Mouse (Mus musculus) kidney, adult 2 months (tissue): Measurements from ENCODE around the gene Lmod3. TPM values are rescaled to one million over a fixed set of nuclear protein-coding genes. Genes with fewer than 3 reads are reported as not detected.
A peak's percentile ranks its signal among the peaks of the same experiment; 100 is the strongest.

Experiments
- DNase-seq: peaks from one replicate; pipeline ENCODE4 v3.0.0; 2021
- H3K27ac ChIP-seq: fragments of 200-500 bp; 2 replicates; pipeline ENCODE4 v1.5.1; 2012; ENCODE audit warnings: low read depth, low read length, control low read depth, inconsistent platforms; ENCODE audit not compliant: insufficient read depth
- H3K27me3 ChIP-seq: fragments of 200-500 bp; replicated peaks from 2 replicates; pipeline ENCODE4 v1.6.1; 2012; ENCODE audit warnings: mild to moderate bottlenecking, moderate library complexity, low read length, inconsistent platforms; ENCODE audit not compliant: control insufficient read depth, insufficient read depth
- H3K36me3 ChIP-seq: fragments of 200-500 bp; 2 replicates; pipeline ENCODE4 v1.6.1; 2012; ENCODE audit warnings: mild to moderate bottlenecking, moderate library complexity, low read length, inconsistent platforms; ENCODE audit not compliant: control insufficient read depth, insufficient read depth
- H3K4me1 ChIP-seq: fragments of 200-500 bp; 2 replicates; pipeline ENCODE4 v1.6.1; 2011; ENCODE audit warnings: low read length; ENCODE audit not compliant: control insufficient read depth, insufficient read depth
- H3K4me3 ChIP-seq: fragments of 200-500 bp; 2 replicates; pipeline ENCODE4 v1.5.1; 2011; ENCODE audit warnings: mild to moderate bottlenecking, low read depth, low read length, control low read depth; ENCODE audit not compliant: insufficient read depth
- CTCF ChIP-seq: fragments of 200-500 bp; conservative IDR thresholded peaks from 2 replicates; pipeline ENCODE4 v1.5.1; 2011; ENCODE audit warnings: low read depth, mild to moderate bottlenecking, control low read depth, low read length, moderate library complexity, mixed read lengths; ENCODE audit not compliant: insufficient read depth, insufficient read length
- POLR2A ChIP-seq: fragments of 200-500 bp; IDR thresholded peaks from one replicate; pipeline ENCODE4 v1.6.1; 2011; ENCODE audit warnings: low read depth, low read length, control low read depth
- WGBS: fragments of 180-500 bp; shearing (Covaris S2); methylation state at CpG from one replicate; pipeline ENCODE4 v1.1.7; 2018; 5-methylcytosine and 5-hydroxymethylcytosine counted together
- polyA plus RNA-seq: library from polyadenylated mRNA; depleted of rRNA; stranded (reverse); fragments of >200 nt; gene quantifications from 2 replicates; pipeline ENCODE4 v1.2.3, GENCODE M21; 2012

The Lmod3 gene
- polyA plus RNA-seq, 1 experiment: 1.2 TPM

DNA sequence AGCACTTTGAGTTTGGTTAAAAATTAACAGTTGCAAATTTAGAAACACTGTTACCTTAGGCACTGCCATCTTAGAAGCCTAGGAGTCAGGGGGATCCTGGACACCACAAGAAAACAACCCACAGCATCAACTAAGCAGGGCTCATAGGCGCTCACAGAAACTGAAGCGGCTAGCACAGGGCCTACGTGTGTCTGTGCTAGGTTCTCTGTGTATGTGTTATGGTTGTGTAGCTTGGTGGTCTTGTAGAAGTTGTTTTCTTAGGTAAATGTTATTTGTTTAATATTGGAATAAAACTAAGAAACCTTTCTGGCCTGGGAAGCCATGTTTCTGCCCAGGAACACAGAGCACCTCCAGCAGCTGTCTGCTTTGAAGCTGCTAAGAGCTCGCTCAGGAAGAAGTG is 42.8 kb downstream of the Lmod3 start:
- TF ChIP-seq POLR2A (no peak), CTCF (no peak)
- H3K27ac ChIP-seq: no peak overlapping the region; the same call in 1 of the 2 replicates
- DNase-seq: no peak
- H3K4me1 ChIP-seq: peaks cover 4% of the 10 kb centered on the region
- H3K36me3 ChIP-seq: no peaks in the 10 kb centered on the region
- no peaks in the 10 kb centered on the region for H3K27me3 ChIP-seq
- 82% methylated on average over 4 of the region's 4 CpGs for WGBS
- H3K4me3 ChIP-seq: no peak overlapping the region

DNA sequence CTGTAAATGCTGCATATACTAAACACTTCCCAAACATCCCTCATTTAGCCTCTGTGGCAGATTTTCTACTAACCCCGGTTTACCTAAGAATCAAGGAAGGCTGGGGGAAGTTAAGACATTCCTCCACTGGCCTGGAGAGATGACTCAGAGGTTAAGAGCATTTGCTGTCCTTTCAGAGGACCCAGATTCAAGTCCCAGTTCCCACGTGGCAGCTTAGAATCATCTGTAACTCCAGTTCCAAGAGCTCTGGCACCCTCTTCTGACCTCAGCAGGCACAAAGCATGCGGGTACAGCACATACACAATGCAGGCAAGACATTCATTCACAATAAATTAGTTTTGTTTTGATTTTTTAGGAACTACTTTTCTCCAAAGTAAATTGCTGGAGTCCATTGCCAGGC is 43.4 kb downstream of the Lmod3 start:
- Histone ChIP-seq H3K4me3 (no peak overlapping the region), H3K36me3 (no peaks in the 10 kb centered on the region), H3K4me1 (peaks cover 7% of the 10 kb centered on the region), H3K27ac (no peak overlapping the region), H3K27me3 (no peaks in the 10 kb centered on the region)
- DNase-seq: no peak
- TF ChIP-seq CTCF: no peak
- no peak for TF ChIP-seq POLR2A
- WGBS: 48% methylated on average over 3 of the region's 3 CpGs

DNA sequence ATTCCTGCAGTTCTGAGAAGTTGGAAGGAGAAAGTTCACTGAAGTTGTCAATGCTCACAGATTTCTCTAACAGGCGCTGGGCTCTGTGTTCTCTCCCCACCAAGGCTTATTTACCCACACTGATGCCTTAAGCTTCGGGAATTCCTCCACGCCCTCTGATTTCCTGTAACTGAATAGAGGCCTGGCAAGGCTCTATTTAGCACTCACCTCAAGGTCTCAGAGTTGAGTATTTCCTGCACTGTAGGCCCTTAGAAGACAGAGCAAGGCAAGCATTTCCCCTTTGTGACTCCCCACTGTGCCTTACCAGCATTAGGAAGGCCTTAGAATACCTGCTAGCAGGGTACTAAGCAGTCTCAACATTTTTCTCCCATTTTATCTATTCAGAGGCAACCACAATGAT is 44.2 kb downstream of the Lmod3 start:
- H3K4me3 ChIP-seq: no peak overlapping the region
- TF ChIP-seq POLR2A: no peak
- no peak for TF ChIP-seq CTCF
- peaks cover 7% of the 10 kb centered on the region for H3K4me1 ChIP-seq
- H3K36me3 ChIP-seq: no peaks in the 10 kb centered on the region
- peak; percentile 52 for DNase-seq
- peak overlapping the region; percentile 39; the same call in 1 of the 2 replicates for H3K27ac ChIP-seq
- 47% methylated on average over 3 of the region's 3 CpGs for WGBS
- no peaks in the 10 kb centered on the region for H3K27me3 ChIP-seq

DNA sequence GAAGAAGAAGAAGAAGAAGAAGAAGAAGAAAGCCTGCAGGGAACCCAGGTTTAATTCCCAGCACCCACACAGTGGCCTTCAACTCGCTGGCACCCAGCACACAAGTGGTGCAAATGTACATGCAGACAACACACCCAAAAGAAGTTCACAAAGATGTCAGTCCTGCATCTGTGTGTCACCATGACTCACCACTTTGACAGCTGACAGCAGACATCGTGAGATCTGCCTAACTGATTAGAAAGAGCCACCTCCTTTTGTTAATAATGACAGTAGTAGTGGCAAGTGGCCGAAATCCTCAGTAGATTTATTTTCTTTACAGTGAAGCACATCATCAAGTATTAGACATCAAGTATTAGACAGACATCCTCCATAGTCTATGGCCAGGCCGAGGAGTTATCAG is 45.5 kb downstream of the Lmod3 start:
- DNase-seq: no peak
- WGBS: 82% methylated on average over 4 of the region's 4 CpGs
- Histone ChIP-seq H3K36me3 (no peaks in the 10 kb centered on the region), H3K27ac (no peak overlapping the region), H3K27me3 (no peaks in the 10 kb centered on the region), H3K4me1 (peaks cover 6% of the 10 kb centered on the region), H3K4me3 (no peak overlapping the region)
- TF ChIP-seq POLR2A (no peak), CTCF (no peak)

DNA sequence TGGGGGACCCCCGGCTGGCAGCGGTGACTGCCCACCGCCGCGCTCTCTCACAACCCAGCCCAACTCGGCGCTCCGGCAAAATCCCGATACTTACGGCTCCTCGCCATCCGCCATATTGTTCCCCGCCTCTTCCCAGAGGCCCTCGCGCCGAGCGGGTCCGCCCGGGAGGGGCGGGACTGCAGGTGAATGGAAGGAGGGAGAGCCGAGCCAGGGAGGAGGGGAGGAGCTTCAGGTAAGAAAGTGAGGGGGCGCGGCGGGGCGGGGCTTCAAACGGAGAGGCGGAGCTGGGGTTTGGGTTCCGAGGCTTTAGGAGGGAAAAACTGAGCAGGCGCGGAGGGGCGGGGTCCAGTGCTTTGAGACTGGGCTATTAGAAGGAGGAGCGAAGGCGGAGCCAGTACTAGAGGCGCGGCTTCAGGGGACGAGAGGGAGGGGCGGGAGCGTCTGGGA is 47.1 kb downstream of the Lmod3 start, which contains the start of gene Uba3:
TSS of gene Uba3 (minus strand) at position 209 of the 447 bp plus-strand sequence.
- peaks cover 3% of the 10 kb centered on the region; the same call in 1 of the 2 replicates for H3K4me1 ChIP-seq
- DNase-seq: peak; percentile 100
- TF ChIP-seq POLR2A (peak; percentile 68), CTCF (no peak)
- peak within 1 kb of the TSS; percentile 74 for H3K27ac ChIP-seq
- H3K36me3 ChIP-seq: no peaks in the 10 kb centered on the region
- H3K27me3 ChIP-seq: no peaks in the 10 kb centered on the region
- H3K4me3 ChIP-seq: peak within 1 kb of the TSS; percentile 95
- WGBS: 1% methylated on average over 38 of the region's 38 CpGs

DNA sequence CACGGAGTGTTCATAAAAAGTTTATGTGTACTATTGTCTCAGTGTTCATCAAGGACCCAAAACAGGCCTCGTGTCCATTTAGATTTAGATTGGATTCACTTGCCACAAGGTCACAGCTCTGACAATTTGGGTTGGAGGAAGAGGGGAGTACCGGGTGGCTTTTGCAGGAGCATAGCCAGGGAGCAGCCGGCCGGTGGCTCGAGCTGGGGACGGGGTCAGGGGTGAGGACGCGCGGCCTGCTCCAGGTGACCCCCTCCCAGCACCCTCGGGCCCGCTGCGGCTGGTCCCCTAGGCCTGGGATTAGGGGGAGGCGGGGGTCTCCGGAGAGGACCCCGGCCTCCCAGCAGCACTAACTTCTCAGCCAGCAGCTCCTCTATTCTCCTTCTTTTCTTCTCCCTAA is 47.6 kb downstream of the Lmod3 start:
- Histone ChIP-seq H3K27ac (peak overlapping the region; percentile 74), H3K4me3 (peak overlapping the region; percentile 95), H3K27me3 (no peaks in the 10 kb centered on the region), H3K4me1 (peaks cover 3% of the 10 kb centered on the region; the same call in 1 of the 2 replicates), H3K36me3 (no peaks in the 10 kb centered on the region)
- 0% methylated on average over 16 of the region's 16 CpGs for WGBS
- no peak for TF ChIP-seq POLR2A
- no peak for TF ChIP-seq CTCF
- no peak for DNase-seq

DNA sequence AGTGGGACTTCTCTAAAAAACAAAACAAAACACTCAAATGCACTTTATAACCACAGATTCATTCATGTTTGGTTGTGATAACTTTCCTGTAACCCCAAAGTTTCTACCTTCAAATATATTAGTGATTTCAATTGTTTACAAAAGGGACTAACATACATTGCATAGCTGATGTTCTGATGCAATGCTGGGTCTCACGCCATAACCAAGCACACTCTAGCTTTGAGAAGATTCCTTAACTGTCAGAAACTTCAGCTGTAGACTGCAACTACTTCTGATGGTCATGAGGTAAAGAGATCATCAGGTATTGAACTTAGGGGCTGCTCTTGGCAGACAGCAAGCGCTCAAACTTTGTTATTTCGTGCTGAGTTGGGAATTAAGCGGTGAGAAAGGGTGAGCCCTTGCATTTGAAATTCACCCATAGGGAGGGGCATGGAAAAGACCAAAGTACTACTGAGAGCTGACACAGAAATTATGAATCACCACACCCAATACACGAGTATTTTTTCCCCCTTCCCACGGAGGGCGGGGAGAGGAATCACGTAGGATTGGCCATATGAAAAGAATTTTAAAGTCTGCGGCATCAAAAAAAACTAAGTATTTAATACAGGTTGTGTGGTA is 48.2 kb downstream of the Lmod3 start:
- H3K36me3 ChIP-seq: no peaks in the 10 kb centered on the region
- DNase-seq: no peak
- H3K27ac ChIP-seq: no peak overlapping the region; the same call in 1 of the 2 replicates
- peaks cover 3% of the 10 kb centered on the region; the same call in 1 of the 2 replicates for H3K4me1 ChIP-seq
- 8% methylated on average over 9 of the region's 9 CpGs for WGBS
- H3K4me3 ChIP-seq: peak overlapping the region; percentile 95
- no peak for TF ChIP-seq POLR2A
- no peaks in the 10 kb centered on the region for H3K27me3 ChIP-seq
